Mouse (Mus musculus) ES-E14 (cell line): ENCODE measurements around the gene Ncan.

Experiments
- CHD2 ChIP-seq: IDR thresholded peaks from 2 replicates; pipeline ENCODE4 v1.6.1; 2014; ENCODE audit warnings: mild to moderate bottlenecking, low read depth, low read length, inconsistent platforms
- HCFC1 ChIP-seq: IDR thresholded peaks from 2 replicates; pipeline ENCODE4 v1.6.1; 2012; ENCODE audit warnings: low read length, inconsistent platforms, borderline replicate concordance; ENCODE audit not compliant: insufficient read depth
- MAFK ChIP-seq: IDR thresholded peaks from 2 replicates; pipeline ENCODE4 v1.6.1; 2014; ENCODE audit warnings: mild to moderate bottlenecking, low read depth, low read length, inconsistent platforms; ENCODE audit not compliant: insufficient read depth
- ZC3H11A ChIP-seq: IDR thresholded peaks from 2 replicates; pipeline ENCODE4 v1.6.1; 2012; ENCODE audit warnings: low read depth, mild to moderate bottlenecking, inconsistent platforms, low read length, borderline replicate concordance

DNA sequence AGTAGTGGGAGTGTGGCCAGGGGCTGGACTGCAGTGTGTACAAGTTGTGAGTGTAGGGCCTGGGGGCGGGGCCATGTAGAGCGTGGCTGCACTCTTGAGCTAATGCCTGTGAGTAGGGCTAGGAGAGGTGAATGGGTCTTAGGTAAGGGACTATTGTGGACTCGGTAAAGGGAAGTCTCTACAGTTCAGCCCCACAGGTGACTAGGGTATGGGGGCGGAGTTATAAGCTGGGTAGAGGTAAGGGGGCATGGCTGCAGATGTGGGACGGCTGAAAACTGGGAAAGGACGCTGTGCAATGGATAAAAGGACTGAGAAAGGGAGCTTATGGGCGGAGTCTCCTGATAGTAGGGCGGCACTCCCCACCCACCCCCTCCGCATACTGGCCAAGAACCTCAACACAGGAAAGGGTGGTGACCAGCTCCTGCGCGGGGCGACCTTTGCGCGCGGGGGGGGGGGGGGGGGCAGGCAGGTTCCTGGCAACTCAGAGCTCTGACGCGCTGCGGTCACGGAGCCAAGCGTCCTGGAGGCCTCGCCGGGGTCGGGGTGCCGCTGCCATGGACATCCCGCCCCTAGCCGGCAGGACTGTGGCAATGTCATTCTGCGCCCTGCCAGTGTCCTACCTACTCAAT lies 48.1 kb downstream of the Ncan start, which contains the start of gene Tm6sf2:
- TF ChIP-seq MAFK: no peak
- TF ChIP-seq ZC3H11A: no peak
- TF ChIP-seq HCFC1: no peak
- TF ChIP-seq CHD2: no peak
